Mouse (Mus musculus) skeletal muscle tissue, adult 2 months (tissue): Measurements from ENCODE around the gene Pigk.

ENCODE experiments used
- DNase-seq: peaks from one replicate; pipeline ENCODE4 v3.0.0-alpha.2; 2012; ENCODE audit warnings: low read depth, low spot score

Pigk gene

GRCm38 (mm10) chr3:152728238-152728637 lies 14.3 kb downstream of the Pigk start:
- DNase-seq = no peak

GRCm38 (mm10) chr3:152733011-152733410 lies 19.1 kb downstream of the Pigk start:
- DNase-seq = no peak

GRCm38 (mm10) chr3:152733513-152733912 lies 19.6 kb downstream of the Pigk start:
- peak; percentile 15 for DNase-seq

- DNase-seq = no peak
These were observed 20.2 kb downstream of the Pigk start for GRCm38 (mm10) chr3:152734100-152734499.

GRCm38 (mm10) chr3:152735601-152736250 lies 21.8 kb downstream of the Pigk start:
- DNase-seq = no peak

- no peak for DNase-seq
These were observed 30.4 kb downstream of the Pigk start for GRCm38 (mm10) chr3:152744301-152744700.

GRCm38 (mm10) chr3:152745611-152746010 lies 31.7 kb downstream of the Pigk start:
- DNase-seq = no peak

GRCm38 (mm10) chr3:152749461-152749871 lies 35.6 kb downstream of the Pigk start:
- peak; percentile 42 for DNase-seq

GRCm38 (mm10) chr3:152749881-152750280 lies 36.0 kb downstream of the Pigk start:
- DNase-seq = no peak

GRCm38 (mm10) chr3:152752911-152753310 lies 39.0 kb downstream of the Pigk start:
- DNase-seq = no peak

- no peak for DNase-seq
These were observed 39.4 kb downstream of the Pigk start for GRCm38 (mm10) chr3:152753345-152753744.

- no peak for DNase-seq
These were observed 40.2 kb downstream of the Pigk start for GRCm38 (mm10) chr3:152753920-152754764.

- DNase-seq = no peak
These were observed 41.6 kb downstream of the Pigk start for GRCm38 (mm10) chr3:152755515-152755914.

- DNase-seq = no peak
These were observed 43.0 kb downstream of the Pigk start for GRCm38 (mm10) chr3:152756896-152757295.

GRCm38 (mm10) chr3:152757464-152758393 lies 43.8 kb downstream of the Pigk start:
- no peak for DNase-seq

- DNase-seq = no peak
These were observed 44.7 kb downstream of the Pigk start for GRCm38 (mm10) chr3:152758500-152759032.

- DNase-seq = peak; percentile 14
These were observed 47.2 kb downstream of the Pigk start for GRCm38 (mm10) chr3:152761116-152761515.

- DNase-seq = no peak
These were observed 47.8 kb downstream of the Pigk start for GRCm38 (mm10) chr3:152761661-152762060.

- DNase-seq = no peak
These were observed 48.4 kb downstream of the Pigk start for GRCm38 (mm10) chr3:152762302-152762701.

GRCm38 (mm10) chr3:152763139-152763882 lies 49.4 kb downstream of the Pigk start:
- no peak for DNase-seq
